Mouse (Mus musculus): ENCODE data around the gene Fbxo11.

DNA sequence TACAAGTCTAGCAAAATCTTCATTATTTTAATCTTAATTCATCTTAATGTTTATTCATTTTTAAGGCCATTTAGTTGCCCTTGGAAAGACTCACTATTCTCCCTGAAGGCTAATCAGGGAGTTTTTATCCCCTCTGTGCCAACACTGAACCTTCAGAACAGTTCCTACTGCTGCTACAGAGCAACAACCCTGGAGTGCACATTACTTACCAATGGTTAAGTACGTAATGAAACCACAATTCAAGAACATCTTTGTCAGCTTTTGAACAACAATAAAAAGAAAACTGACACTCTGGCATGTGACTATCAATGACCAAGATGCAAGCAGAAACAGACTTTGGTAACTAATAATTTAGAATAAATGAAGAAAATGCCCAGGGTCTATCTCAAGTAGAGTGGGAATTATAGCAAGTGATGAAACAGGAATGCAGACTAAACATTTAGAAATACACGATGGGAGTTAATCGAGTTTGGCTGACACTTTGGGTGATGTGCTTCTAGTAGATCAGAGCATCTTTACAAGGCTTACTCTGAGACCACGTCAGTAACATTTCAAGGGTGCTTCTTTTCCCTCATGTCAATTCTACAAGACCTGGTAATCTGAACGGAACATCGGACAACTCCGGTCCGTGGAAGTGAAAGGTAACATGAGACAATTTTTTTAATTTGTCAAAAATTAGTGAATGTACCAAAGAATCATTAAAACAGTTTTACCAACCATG is 2.1 kb downstream of the Fbxo11 start:
- TF ChIP-seq CTCF (IDR thresholded peaks at IDR 0.05; ENCODE audit: borderline replicate concordance, control insufficient read depth, extremely low read depth, insufficient read depth, low read length, poor library complexity) (no peak), POLR2A (IDR thresholded peaks at IDR 0.05; ENCODE audit: control insufficient read depth, extremely low read depth, insufficient read depth, low read length, poor library complexity) (no peak)
